In the genomic region with DNA sequence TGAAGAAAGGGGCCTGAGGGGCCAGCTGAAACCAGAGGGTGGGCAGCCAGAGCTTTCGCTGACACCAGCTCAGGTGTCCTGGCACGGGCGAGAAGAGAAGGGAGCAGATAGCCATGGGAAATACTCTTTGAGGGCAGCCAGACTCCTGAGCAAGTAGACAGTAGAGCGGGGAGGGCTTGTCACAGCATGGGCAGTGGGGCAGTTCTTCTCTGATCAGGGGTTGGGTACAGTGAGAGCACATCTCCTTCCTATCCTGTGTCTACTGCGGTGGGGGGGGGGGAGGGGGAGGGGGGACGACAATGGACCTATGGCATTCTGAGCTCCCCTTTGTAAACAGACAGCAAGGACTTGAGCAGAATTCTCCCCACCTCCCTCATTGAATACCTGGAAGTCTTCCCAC, we compare ENCODE assay signal across 16 mouse cellular contexts.
DNase-seq lines count a peak whose midpoint lies in the region; ATAC-seq and TF ChIP-seq lines count a peak whose summit lies in the region.
"Had no signal": no experiment of that assay in that cellular context is flagged by ENCODE, and none has a peak within 500 bp of the region (broad histone marks: within the 10 kb centered on the region; RNA-seq: fewer than 3 reads in every experiment).

No protein-coding gene starts in this region.

- H3K4me2 ChIP-seq in hindbrain, embryonic 15.5 days, result no peak overlapping the region
- H3K4me2 ChIP-seq in hindbrain, embryonic 14.5 days (replicated peaks), result no peak overlapping the region
- H3K4me2 ChIP-seq in midbrain, embryonic 16.5 days (ENCODE audit: low read length), result no peak overlapping the region
- H3K4me2 ChIP-seq in midbrain, embryonic 13.5 days (replicated peaks), result no peak overlapping the region
- no peak overlapping the region for H3K4me2 ChIP-seq in forebrain, postnatal 0 days (ENCODE audit: low read depth)
- H3K4me2 ChIP-seq: embryonic facial prominence, embryonic 15.5 days; intestine, embryonic 15.5 days; liver, embryonic 15.5 days had no signal

- H3K27ac ChIP-seq in heart, embryonic 10.5 days, result 0 out of 2 replicates have a peak overlapping the region, but pooled peaks have one; percentile 23
- no peak overlapping the region for H3K27ac ChIP-seq in hindbrain, embryonic 15.5 days (replicated peaks)
- H3K27ac ChIP-seq in hindbrain, embryonic 14.5 days, result no peak overlapping the region
- H3K27ac ChIP-seq in midbrain, embryonic 16.5 days (ENCODE audit: low read length), result no peak overlapping the region
- H3K27ac ChIP-seq in midbrain, embryonic 13.5 days, result no peak overlapping the region
- H3K27ac ChIP-seq in forebrain, postnatal 0 days (ENCODE audit: low read depth, low read length), result peak overlapping the region; percentile 47
- H3K27ac ChIP-seq: embryonic facial prominence, embryonic 15.5 days; intestine, embryonic 15.5 days; liver, embryonic 15.5 days had no signal

- H3K4me3 ChIP-seq in heart, embryonic 10.5 days, result no peak overlapping the region
- H3K4me3 ChIP-seq in hindbrain, embryonic 15.5 days, result no peak overlapping the region
- H3K4me3 ChIP-seq in hindbrain, embryonic 14.5 days (replicated peaks; ENCODE audit: low read length), result no peak overlapping the region
- no peak overlapping the region for H3K4me3 ChIP-seq in midbrain, embryonic 16.5 days (ENCODE audit: low read depth, low read length)
- H3K4me3 ChIP-seq in midbrain, embryonic 13.5 days (replicated peaks), result no peak overlapping the region
- no peak overlapping the region for H3K4me3 ChIP-seq in forebrain, postnatal 0 days (ENCODE audit: low read depth, low read length)
- H3K4me3 ChIP-seq: embryonic facial prominence, embryonic 15.5 days; intestine, embryonic 15.5 days; liver, embryonic 15.5 days had no signal

- H3K4me1 ChIP-seq in heart, embryonic 10.5 days, result peaks cover 31% of the 10 kb centered on the region
- H3K4me1 ChIP-seq in hindbrain, embryonic 15.5 days (replicated peaks), result peaks cover 10% of the 10 kb centered on the region; the same call in 1 of the 2 replicates
- peaks cover 6% of the 10 kb centered on the region; the same call in 1 of the 2 replicates for H3K4me1 ChIP-seq in hindbrain, embryonic 14.5 days (replicated peaks; ENCODE audit: control insufficient read depth, insufficient read depth, low read length)
- H3K4me1 ChIP-seq in midbrain, embryonic 16.5 days (ENCODE audit: control insufficient read depth, insufficient read depth, low read length), result peaks cover 6% of the 10 kb centered on the region; the same call in 1 of the 2 replicates
- H3K4me1 ChIP-seq in midbrain, embryonic 13.5 days (replicated peaks), result peaks cover 6% of the 10 kb centered on the region
- H3K4me1 ChIP-seq in forebrain, postnatal 0 days (ENCODE audit: insufficient read depth), result no peaks in the 10 kb centered on the region; the same call in 1 of the 2 replicates
- H3K4me1 ChIP-seq: embryonic facial prominence, embryonic 15.5 days; intestine, embryonic 15.5 days; liver, embryonic 15.5 days had no signal

- no peak for TF ChIP-seq CTCF in forebrain, postnatal 0 days (IDR thresholded peaks at IDR 0.05; ENCODE audit: low read depth)

- WGBS in heart, embryonic 10.5 days, result 82% methylated on average over 5 of the region's 6 CpGs
- 85% methylated on average over 5 of the region's 6 CpGs for WGBS in hindbrain, embryonic 15.5 days
- 87% methylated on average over 5 of the region's 6 CpGs for WGBS in hindbrain, embryonic 14.5 days
- 94% methylated on average over 5 of the region's 6 CpGs for WGBS in midbrain, embryonic 16.5 days
- 83% methylated on average over 6 of the region's 6 CpGs for WGBS in midbrain, embryonic 13.5 days
- 99% methylated on average over 4 of the region's 6 CpGs for WGBS in forebrain, postnatal 0 days

- DNase-seq in heart, embryonic 10.5 days (ENCODE audit: low spot score), result no peak
- DNase-seq in heart, adult 8-10 months (ENCODE audit: low spot score), result no peak
- DNase-seq in hindbrain, embryonic 14.5 days (ENCODE audit: low spot score), result no peak
- DNase-seq in forebrain, postnatal 0 days, result no peak
- DNase-seq in spleen, postnatal 10 days (ENCODE audit: low spot score in 2 of 2), result no peak
- DNase-seq: adrenal gland, postnatal 25 days; B cell, adult 2 months; cerebellum, adult 11 months; thymus, adult 18-20 months; thymus, postnatal 4 days had no signal

- H3K9me3 ChIP-seq in heart, embryonic 10.5 days, result no peaks in the 10 kb centered on the region
- no peaks in the 10 kb centered on the region for H3K9me3 ChIP-seq in hindbrain, embryonic 15.5 days
- no peaks in the 10 kb centered on the region for H3K9me3 ChIP-seq in hindbrain, embryonic 14.5 days (ENCODE audit: control insufficient read depth, low read length)
- no peaks in the 10 kb centered on the region for H3K9me3 ChIP-seq in midbrain, embryonic 16.5 days (replicated peaks; ENCODE audit: control insufficient read depth, low read length, poor library complexity, severe bottlenecking)
- H3K9me3 ChIP-seq in midbrain, embryonic 13.5 days, result no peaks in the 10 kb centered on the region
- H3K9me3 ChIP-seq in forebrain, postnatal 0 days (ENCODE audit: low read length), result no peaks in the 10 kb centered on the region
- H3K9me3 ChIP-seq: embryonic facial prominence, embryonic 15.5 days; intestine, embryonic 15.5 days; liver, embryonic 15.5 days had no signal

- no peaks in the 10 kb centered on the region for H3K27me3 ChIP-seq in heart, embryonic 10.5 days (ENCODE audit: insufficient read depth, poor library complexity, severe bottlenecking)
- H3K27me3 ChIP-seq in hindbrain, embryonic 15.5 days, result no peaks in the 10 kb centered on the region
- H3K27me3 ChIP-seq in hindbrain, embryonic 14.5 days (ENCODE audit: control insufficient read depth, insufficient read depth, low read length), result no peaks in the 10 kb centered on the region
- H3K27me3 ChIP-seq in midbrain, embryonic 16.5 days (ENCODE audit: control insufficient read depth, insufficient read depth, low read depth, low read length), result no peaks in the 10 kb centered on the region
- no peaks in the 10 kb centered on the region for H3K27me3 ChIP-seq in midbrain, embryonic 13.5 days
- no peaks in the 10 kb centered on the region for H3K27me3 ChIP-seq in forebrain, postnatal 0 days (ENCODE audit: insufficient read depth, low read length)
- H3K27me3 ChIP-seq: embryonic facial prominence, embryonic 15.5 days; intestine, embryonic 15.5 days; liver, embryonic 15.5 days had no signal

- H3K9ac ChIP-seq in hindbrain, embryonic 15.5 days, result no peak overlapping the region
- no peak overlapping the region for H3K9ac ChIP-seq in hindbrain, embryonic 14.5 days
- H3K9ac ChIP-seq in midbrain, embryonic 16.5 days (ENCODE audit: low read depth, low read length), result no peak overlapping the region
- no peak overlapping the region for H3K9ac ChIP-seq in midbrain, embryonic 13.5 days (replicated peaks)
- H3K9ac ChIP-seq in forebrain, postnatal 0 days, result no peak overlapping the region
- H3K9ac ChIP-seq: embryonic facial prominence, embryonic 15.5 days; intestine, embryonic 15.5 days; liver, embryonic 15.5 days had no signal

- ATAC-seq in hindbrain, embryonic 15.5 days (ENCODE audit: low FRiP score, low read depth), result peak; percentile 63; the same call in 1 of the 2 replicates
- ATAC-seq in hindbrain, embryonic 14.5 days (ENCODE audit: low FRiP score), result no peak
- ATAC-seq in midbrain, embryonic 16.5 days, result peak; percentile 15; the same call in 1 of the 2 replicates
- no peak for ATAC-seq in midbrain, embryonic 13.5 days
- ATAC-seq in forebrain, postnatal 0 days, result no peak
- ATAC-seq: intestine, embryonic 15.5 days had no signal

- H3K36me3 ChIP-seq in heart, embryonic 10.5 days, result no peaks in the 10 kb centered on the region
- no peaks in the 10 kb centered on the region for H3K36me3 ChIP-seq in hindbrain, embryonic 15.5 days
- H3K36me3 ChIP-seq in hindbrain, embryonic 14.5 days (replicated peaks; ENCODE audit: control insufficient read depth, insufficient read depth), result peaks cover 6% of the 10 kb centered on the region
- H3K36me3 ChIP-seq in midbrain, embryonic 16.5 days (ENCODE audit: control insufficient read depth, insufficient read depth, low read length), result 0 out of 2 replicates have a peak, but pooled peaks cover 3% of the 10 kb centered on the region
- peaks cover 8% of the 10 kb centered on the region for H3K36me3 ChIP-seq in midbrain, embryonic 13.5 days
- peaks cover 14% of the 10 kb centered on the region for H3K36me3 ChIP-seq in forebrain, postnatal 0 days (ENCODE audit: insufficient read depth)
- H3K36me3 ChIP-seq: embryonic facial prominence, embryonic 15.5 days; intestine, embryonic 15.5 days; liver, embryonic 15.5 days had no signal

Comparison
In these comparisons a context has a peak if more than half of its experiments do, and no peak if none do; other contexts are left out.
1. ATAC-seq: peak in hindbrain, embryonic 15.5 days (single experiment) and midbrain, embryonic 16.5 days (single experiment); none in hindbrain, embryonic 14.5 days (single experiment), midbrain, embryonic 13.5 days (single experiment) and forebrain, postnatal 0 days (single experiment).
2. H3K27ac ChIP-seq: peak in heart, embryonic 10.5 days (single experiment) and forebrain, postnatal 0 days (single experiment); none in hindbrain, embryonic 15.5 days (single experiment), hindbrain, embryonic 14.5 days (single experiment), midbrain, embryonic 16.5 days (single experiment) and midbrain, embryonic 13.5 days (single experiment).